Mouse (Mus musculus) kidney, adult 18-20 months (tissue): ENCODE data around the gene Prkcb.
A peak's percentile ranks its signal among the peaks of the same experiment; 100 is the strongest.

Experiments
- DNase-seq: peaks from one replicate; pipeline ENCODE4 v3.0.0; 2021

Prkcb gene

GRCm38 (mm10) chr7:122613876-122614275 is 325.3 kb downstream of the Prkcb start:
- no peak for DNase-seq

GRCm38 (mm10) chr7:122622125-122622774 is 333.7 kb downstream of the Prkcb start:
- DNase-seq = no peak

GRCm38 (mm10) chr7:122623753-122624152 is 335.2 kb downstream of the Prkcb start:
- DNase-seq = no peak

GRCm38 (mm10) chr7:122628050-122628449 is 339.5 kb downstream of the Prkcb start:
- DNase-seq = no peak

GRCm38 (mm10) chr7:122630386-122630785 is 341.8 kb downstream of the Prkcb start:
- no peak for DNase-seq

- DNase-seq = no peak
These were observed 342.6 kb downstream of the Prkcb start for GRCm38 (mm10) chr7:122631151-122631550.

- DNase-seq = no peak
These were observed 344.4 kb downstream of the Prkcb start for GRCm38 (mm10) chr7:122632946-122633345.

GRCm38 (mm10) chr7:122633463-122633862 is 344.9 kb downstream of the Prkcb start:
- DNase-seq = no peak

GRCm38 (mm10) chr7:122643676-122644075 is 355.1 kb downstream of the Prkcb start:
- DNase-seq = no peak

- no peak for DNase-seq
These were observed 360.8 kb downstream of the Prkcb start for GRCm38 (mm10) chr7:122649306-122649705.

- no peak for DNase-seq
These were observed 364.0 kb downstream of the Prkcb start for GRCm38 (mm10) chr7:122652523-122652922.

GRCm38 (mm10) chr7:122656671-122657070 is 368.1 kb downstream of the Prkcb start:
- DNase-seq = no peak

- no peak for DNase-seq
These were observed 369.0 kb downstream of the Prkcb start for GRCm38 (mm10) chr7:122657423-122658126.

GRCm38 (mm10) chr7:122665311-122666049 is 376.9 kb downstream of the Prkcb start:
- DNase-seq = no peak

- peak; percentile 13 for DNase-seq
These were observed 379.4 kb downstream of the Prkcb start for GRCm38 (mm10) chr7:122667903-122668302.

- no peak for DNase-seq
These were observed 381.9 kb downstream of the Prkcb start, which contains the start of gene Cacng3 for GRCm38 (mm10) chr7:122670442-122670872. TSS of gene Cacng3 (plus strand) at chr7:122670492.

GRCm38 (mm10) chr7:122670873-122671641 is 382.5 kb downstream of the Prkcb start:
- peak; percentile 81 for DNase-seq

GRCm38 (mm10) chr7:122672981-122673380 is 384.4 kb downstream of the Prkcb start:
- DNase-seq = no peak

- DNase-seq = no peak
These were observed 386.7 kb downstream of the Prkcb start for GRCm38 (mm10) chr7:122675207-122675606.
